ENCODE assay signal across 20 mouse cellular contexts in the genomic region with DNA sequence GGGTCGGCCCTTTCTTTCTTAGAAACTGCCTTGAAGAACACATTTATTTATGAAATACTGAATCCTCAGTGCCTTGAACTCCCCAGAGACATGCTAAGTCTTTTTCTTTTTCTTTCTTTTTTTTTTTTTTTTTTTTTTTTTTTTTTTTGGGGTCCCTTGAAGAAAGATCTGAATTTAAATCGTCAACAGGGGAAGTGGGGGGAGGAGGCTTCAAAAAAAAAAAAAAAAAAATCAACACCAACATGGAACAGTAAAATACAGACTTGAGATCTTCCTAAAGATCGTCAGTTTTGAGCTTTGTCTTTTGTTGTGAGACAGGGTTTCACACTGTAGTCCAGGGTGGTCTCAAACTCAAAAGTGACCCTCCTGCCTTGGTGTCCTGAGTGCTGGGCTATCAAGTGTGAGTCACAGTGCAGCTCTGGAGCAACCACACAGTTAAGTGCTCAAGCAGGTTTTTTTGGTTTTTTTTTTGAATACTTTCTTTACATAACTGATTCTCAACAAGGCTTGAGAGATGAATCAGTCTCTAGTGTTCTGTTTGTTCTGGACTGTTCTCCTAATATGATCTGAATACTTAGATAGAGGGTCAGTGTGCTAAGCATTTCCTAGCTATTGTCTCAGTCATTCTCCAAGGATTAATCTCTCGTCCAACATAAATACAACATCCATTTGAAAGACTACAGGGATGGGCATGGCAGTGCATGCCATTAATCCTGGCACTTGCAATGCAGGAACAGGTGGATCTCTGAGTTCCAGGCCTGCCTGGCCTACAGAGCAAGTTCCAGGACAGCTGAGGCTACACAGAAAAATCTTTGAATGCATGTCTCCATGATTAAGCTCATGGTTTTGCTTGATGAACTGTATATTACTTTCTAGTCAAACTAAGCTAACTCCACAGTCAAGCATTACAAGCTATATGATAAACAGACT. TPM values are rescaled to one million over a fixed set of nuclear protein-coding genes. Genes with fewer than 3 reads are reported as not detected.
DNase-seq lines count a peak whose midpoint lies in the region; ATAC-seq and TF ChIP-seq lines count a peak whose summit lies in the region.
"Had no signal": no experiment of that assay in that cellular context is flagged by ENCODE, and none has a peak within 500 bp of the region (broad histone marks: within the 10 kb centered on the region; RNA-seq: fewer than 3 reads in every experiment).

No protein-coding gene starts in this region.

- peaks cover 9% of the 10 kb centered on the region; the same call in 1 of the 2 replicates for H3K36me3 ChIP-seq in stomach, embryonic 16.5 days (ENCODE audit: control insufficient read depth, insufficient read depth, low read length)
- peaks cover 6% of the 10 kb centered on the region; the same call in 1 of the 2 replicates for H3K36me3 ChIP-seq in stomach, postnatal 0 days (ENCODE audit: control insufficient read depth, insufficient read depth, low read length)

- H3K9ac ChIP-seq in stomach, embryonic 16.5 days (ENCODE audit: low read length) = no peak overlapping the region
- H3K9ac ChIP-seq in stomach, postnatal 0 days (ENCODE audit: low read length) = no peak overlapping the region
- H3K9ac ChIP-seq: kidney, embryonic 15.5 days; limb, embryonic 15.5 days; liver, postnatal 0 days; midbrain, embryonic 13.5 days had no signal

- no peaks in the 10 kb centered on the region; the same call in 1 of the 2 replicates for H3K4me1 ChIP-seq in stomach, embryonic 16.5 days (ENCODE audit: control insufficient read depth, insufficient read depth, low read length)
- no peaks in the 10 kb centered on the region for H3K4me1 ChIP-seq in stomach, postnatal 0 days (replicated peaks; ENCODE audit: control insufficient read depth, insufficient read depth)
- H3K4me1 ChIP-seq: limb, embryonic 15.5 days; midbrain, embryonic 13.5 days had no signal

- TF ChIP-seq EP300 in stomach, postnatal 0 days (optimal IDR thresholded peaks at IDR 0.05) = no peak

- no peak overlapping the region for H3K4me2 ChIP-seq in stomach, embryonic 16.5 days (ENCODE audit: low read depth, low read length)
- H3K4me2 ChIP-seq in stomach, postnatal 0 days (replicated peaks; ENCODE audit: low read depth) = no peak overlapping the region
- H3K4me2 ChIP-seq: kidney, embryonic 15.5 days; limb, embryonic 15.5 days; midbrain, embryonic 13.5 days had no signal

- no peak overlapping the region for H3K4me3 ChIP-seq in gastrocnemius, adult 2 months
- H3K4me3 ChIP-seq in stomach, embryonic 16.5 days (replicated peaks; ENCODE audit: low read length) = no peak overlapping the region
- no peak overlapping the region for H3K4me3 ChIP-seq in stomach, postnatal 0 days (ENCODE audit: low read depth, low read length)
- H3K4me3 ChIP-seq: kidney, embryonic 15.5 days; limb, embryonic 15.5 days; midbrain, embryonic 13.5 days had no signal

- no peaks in the 10 kb centered on the region for H3K27me3 ChIP-seq in stomach, embryonic 16.5 days (ENCODE audit: control insufficient read depth, insufficient read depth, low read length)
- no peaks in the 10 kb centered on the region for H3K27me3 ChIP-seq in stomach, postnatal 0 days (ENCODE audit: control insufficient read depth, insufficient read depth, low read length)
- H3K27me3 ChIP-seq: kidney, embryonic 15.5 days; limb, embryonic 15.5 days; midbrain, embryonic 13.5 days had no signal

- WGBS in stomach, embryonic 16.5 days = 58% methylated on average over 4 of the region's 4 CpGs
- WGBS in stomach, postnatal 0 days = 40% methylated on average over 4 of the region's 4 CpGs

- TF ChIP-seq CTCF in gastrocnemius, adult 2 months (IDR thresholded peaks at IDR 0.05) = no peak
- TF ChIP-seq CTCF in stomach, postnatal 0 days (IDR thresholded peaks at IDR 0.05; ENCODE audit: low read depth) = no peak

- DNase-seq in gastrocnemius, adult 2 months = no peak
- no peak for DNase-seq in gastrocnemius, adult 18-20 months (ENCODE audit: low spot score)
- no peak for DNase-seq in stomach, postnatal 0 days (ENCODE audit: low spot score)
- DNase-seq in fat pad, adult 2 months (ENCODE audit: extremely low read depth, low read depth, low spot score) = peak; percentile 92
- DNase-seq in naive thymus-derived CD4-positive, alpha-beta T cell, adult 2 months (ENCODE audit: low read depth) = peak; percentile 56
- no peak for DNase-seq in layer of hippocampus, adult 11-12 months (ENCODE audit: low spot score)
- no peak for DNase-seq in spleen, postnatal 36 days (ENCODE audit: low spot score in 2 of 2)
- DNase-seq: adrenal gland, adult 8-10 months; cerebellum, postnatal 14 days; heart, adult 11 months; layer of hippocampus, postnatal 36 days; liver, postnatal 0 days; right cerebral cortex, adult 18-20 months had no signal

- H3K27ac ChIP-seq in gastrocnemius, adult 2 months = peak overlapping the region; percentile 44
- H3K27ac ChIP-seq in stomach, embryonic 16.5 days (ENCODE audit: low read length) = no peak overlapping the region
- H3K27ac ChIP-seq in stomach, postnatal 0 days (replicated peaks) = no peak overlapping the region
- H3K27ac ChIP-seq: kidney, embryonic 15.5 days; limb, embryonic 15.5 days; midbrain, embryonic 13.5 days had no signal

- no peaks in the 10 kb centered on the region for H3K9me3 ChIP-seq in stomach, embryonic 16.5 days (replicated peaks; ENCODE audit: control insufficient read depth, low read length)
- H3K9me3 ChIP-seq in stomach, postnatal 0 days (ENCODE audit: control insufficient read depth, low read length) = no peaks in the 10 kb centered on the region
- H3K9me3 ChIP-seq: kidney, embryonic 15.5 days; limb, embryonic 15.5 days; midbrain, embryonic 13.5 days had no signal

- intact Hi-C loops in gastrocnemius, adult 2 months (cut with DNase I) = no loop called here

- peak; percentile 29; the same call in 1 of the 2 replicates for ATAC-seq in stomach, embryonic 16.5 days (ENCODE audit: insufficient read depth, low FRiP score)
- no peak for ATAC-seq in stomach, postnatal 0 days (ENCODE audit: low FRiP score, low TSS enrichment)
- ATAC-seq: forebrain, embryonic 14.5 days; inflammation-experienced regulatory T-cells, adult 6 months; liver, postnatal 0 days; midbrain, embryonic 13.5 days had no signal

RNA-seq across cellular contexts. Expression of gene Ropn1l, which starts 19.4 kb away (rescaled TPM):
- total RNA-seq in gastrocnemius, adult 2 months (2021) = not detected
- not detected for total RNA-seq in gastrocnemius, adult 18-20 months (2021)
- 2.2 and 2.3 TPM in 2 replicates for polyA plus RNA-seq in stomach, embryonic 16.5 days (2015; fragmentation: Nextera tagmentation; extraction: Ambion mirVana)
- polyA plus RNA-seq in stomach, postnatal 0 days (2015; fragmentation: Nextera tagmentation; extraction: Ambion mirVana) = 1.4 and 1.8 TPM in 2 replicates
- total RNA-seq: ES-E14 had no signal

RNA-seq across cellular contexts. Expression of gene March6, which starts 57.9 kb away (rescaled TPM):
- 100 to 1,000 TPM; 124 to 131 TPM for total RNA-seq in gastrocnemius, adult 2 months (2021)
- 100 to 1,000 TPM; 135 to 145 TPM for total RNA-seq in gastrocnemius, adult 18-20 months (2021)
- 30.1 and 30.2 TPM in 2 replicates for polyA plus RNA-seq in stomach, embryonic 16.5 days (2015; fragmentation: Nextera tagmentation; extraction: Ambion mirVana)
- 12.6 and 12.9 TPM in 2 replicates for polyA plus RNA-seq in stomach, postnatal 0 days (2015; fragmentation: Nextera tagmentation; extraction: Ambion mirVana)

Comparison
In these comparisons a context has a peak if more than half of its experiments do, and no peak if none do; other contexts are left out.
1. DNase-seq: peak in fat pad, adult 2 months (single experiment) and naive thymus-derived CD4-positive, alpha-beta T cell, adult 2 months (single experiment); none in gastrocnemius, adult 2 months (single experiment), gastrocnemius, adult 18-20 months (single experiment), stomach, postnatal 0 days (single experiment), layer of hippocampus, adult 11-12 months (single experiment) and spleen, postnatal 36 days (0 of 2).